ENCODE assay signal across 8 mouse cellular contexts in genomic region chr1:132355841-132356242, GRCm38 (mm10). TPM values are rescaled to one million over a fixed set of nuclear protein-coding genes. Genes with fewer than 3 reads are reported as not detected.
DNase-seq lines count a peak whose midpoint lies in the region; ATAC-seq and TF ChIP-seq lines count a peak whose summit lies in the region.

No protein-coding gene starts in this region.

- no peak for TF ChIP-seq POLR2A in brain, embryonic 14.5 days (IDR thresholded peaks at IDR 0.05; ENCODE audit: borderline replicate concordance, extremely low read depth, insufficient read depth, insufficient read length, poor library complexity, severe bottlenecking)
- TF ChIP-seq POLR2A in testis, adult 2 months (IDR thresholded peaks at IDR 0.05; ENCODE audit: control insufficient read depth, low read depth, low read length), result no peak

- ATAC-seq in erythroid progenitor cell, adult 5-6 weeks (replicated peaks; ENCODE audit: low FRiP score, poor library complexity, severe bottlenecking), result peak; percentile 57
- peak; percentile 56 for ATAC-seq in heart, embryonic 15.5 days (replicated peaks; ENCODE audit: insufficient number of reproducible peaks, insufficient read depth, low FRiP score, low read depth)
- peak; percentile 17 for ATAC-seq in liver, embryonic 15.5 days (ENCODE audit: insufficient read depth)
- ATAC-seq in neural tube, embryonic 14.5 days (ENCODE audit: low read depth), result peak; percentile 87

- peak; percentile 89 for DNase-seq in CD4-positive, CD25-positive, alpha-beta regulatory T cell, adult 2 months (ENCODE audit: low read depth, low spot score)
- peak; percentile 96 for DNase-seq in brain, embryonic 14.5 days (ENCODE audit: low read depth)
- peak; percentile 92 for DNase-seq in kidney, postnatal 14 days

- H3K9me3 ChIP-seq in heart, embryonic 15.5 days (replicated peaks), result no peaks in the 10 kb centered on the region
- H3K9me3 ChIP-seq in liver, embryonic 15.5 days (replicated peaks), result 0 out of 2 replicates have a peak, but pooled peaks cover 3% of the 10 kb centered on the region
- H3K9me3 ChIP-seq in neural tube, embryonic 14.5 days (ENCODE audit: control insufficient read depth, low read length), result no peaks in the 10 kb centered on the region

- H3K9ac ChIP-seq in heart, embryonic 15.5 days, result no peak overlapping the region
- H3K9ac ChIP-seq in liver, embryonic 15.5 days, result no peak overlapping the region
- no peak overlapping the region for H3K9ac ChIP-seq in neural tube, embryonic 14.5 days (replicated peaks; ENCODE audit: low read depth, low read length)

- H3K27ac ChIP-seq in heart, embryonic 15.5 days, result no peak overlapping the region; the same call in 1 of the 2 replicates
- 0 out of 2 replicates have a peak overlapping the region, but pooled peaks have one; percentile 46 for H3K27ac ChIP-seq in liver, embryonic 15.5 days (replicated peaks)
- 0 out of 2 replicates have a peak overlapping the region, but pooled peaks have one; percentile 23 for H3K27ac ChIP-seq in neural tube, embryonic 14.5 days (ENCODE audit: low read depth, low read length)
- H3K27ac ChIP-seq in testis, adult 2 months (ENCODE audit: control insufficient read depth, insufficient read depth, low read depth, low read length), result no peak overlapping the region

- peaks cover 33% of the 10 kb centered on the region for H3K36me3 ChIP-seq in heart, embryonic 15.5 days
- H3K36me3 ChIP-seq in liver, embryonic 15.5 days (replicated peaks), result peaks cover 84% of the 10 kb centered on the region
- H3K36me3 ChIP-seq in neural tube, embryonic 14.5 days (ENCODE audit: control insufficient read depth, insufficient read depth, low read length), result peaks cover 29% of the 10 kb centered on the region
- H3K36me3 ChIP-seq in testis, adult 2 months (ENCODE audit: control insufficient read depth, insufficient read depth, low read length), result no peaks in the 10 kb centered on the region

- peaks cover 16% of the 10 kb centered on the region for H3K4me1 ChIP-seq in heart, embryonic 15.5 days (replicated peaks)
- H3K4me1 ChIP-seq in liver, embryonic 15.5 days (replicated peaks), result peaks cover 55% of the 10 kb centered on the region
- no peaks in the 10 kb centered on the region for H3K4me1 ChIP-seq in neural tube, embryonic 14.5 days (ENCODE audit: control insufficient read depth, insufficient read depth, low read length)
- peaks cover 4% of the 10 kb centered on the region; the same call in 1 of the 2 replicates for H3K4me1 ChIP-seq in testis, adult 2 months (ENCODE audit: control insufficient read depth, insufficient read depth, low read length)

- H3K4me3 ChIP-seq in heart, embryonic 15.5 days, result no peak overlapping the region
- no peak overlapping the region for H3K4me3 ChIP-seq in liver, embryonic 15.5 days (replicated peaks)
- no peak overlapping the region for H3K4me3 ChIP-seq in neural tube, embryonic 14.5 days (ENCODE audit: low read depth, low read length)
- H3K4me3 ChIP-seq in testis, adult 2 months (ENCODE audit: control insufficient read depth, low read depth, low read length), result no peak overlapping the region

- no peaks in the 10 kb centered on the region for H3K27me3 ChIP-seq in heart, embryonic 15.5 days
- H3K27me3 ChIP-seq in liver, embryonic 15.5 days, result no peaks in the 10 kb centered on the region
- no peaks in the 10 kb centered on the region for H3K27me3 ChIP-seq in neural tube, embryonic 14.5 days (ENCODE audit: control insufficient read depth, insufficient read depth, low read length)
- no peaks in the 10 kb centered on the region for H3K27me3 ChIP-seq in testis, adult 2 months (ENCODE audit: control insufficient read depth, insufficient read depth, low read length)

- peak; percentile 99 for TF ChIP-seq CTCF in brain, embryonic 14.5 days (IDR thresholded peaks at IDR 0.05; ENCODE audit: borderline replicate concordance, extremely low read depth, insufficient read depth, insufficient read length)
- TF ChIP-seq CTCF in testis, adult 2 months (IDR thresholded peaks at IDR 0.05; ENCODE audit: control insufficient read depth, insufficient read depth, insufficient replicate concordance, low read depth, low read length), result peak; percentile 83

- no peak overlapping the region for H3K4me2 ChIP-seq in heart, embryonic 15.5 days
- H3K4me2 ChIP-seq in liver, embryonic 15.5 days, result no peak overlapping the region
- H3K4me2 ChIP-seq in neural tube, embryonic 14.5 days (ENCODE audit: low read depth, low read length), result no peak overlapping the region

- 0% methylated on average over 3 of the region's 3 CpGs for WGBS in heart, embryonic 15.5 days
- under 1% methylated on average over 3 of the region's 3 CpGs for WGBS in liver, embryonic 15.5 days (ENCODE audit: insufficient replicate concordance)
- WGBS in neural tube, embryonic 14.5 days, result 0% methylated on average over 3 of the region's 3 CpGs

RNA-seq across cellular contexts. Expression of gene Tmcc2, which starts 35.2 kb away (rescaled TPM):
- polyA plus RNA-seq in brain, embryonic 14.5 days (2012; rRNA removed), result 53.1 and 74.0 TPM in 2 replicates
- 212 and 231 TPM in 2 replicates for total RNA-seq in erythroid progenitor cell, adult 5-6 weeks (2015; ENCODE audit: low replicate concordance)
- 244 and 297 TPM in 2 replicates for total RNA-seq in erythroid progenitor cell, adult 5-6 weeks (2017; ENCODE audit: low replicate concordance)
- 12.9 and 18.8 TPM in 2 replicates for polyA plus RNA-seq in heart, embryonic 15.5 days (2015; fragmentation: Nextera tagmentation; extraction: Ambion mirVana)
- 598 and 710 TPM in 2 replicates for polyA plus RNA-seq in liver, embryonic 15.5 days (2015; fragmentation: Nextera tagmentation; extraction: Ambion mirVana)
- 20.7 and 29.9 TPM in 2 replicates for polyA plus RNA-seq in neural tube, embryonic 14.5 days (2014; fragmentation: Nextera tagmentation; extraction: Ambion mirVana)
- polyA plus RNA-seq in testis, adult 2 months (2012; rRNA removed), result 1.7 and 1.8 TPM in 2 replicates

RNA-seq across cellular contexts. Expression of gene Nuak2, which starts 39.9 kb away (rescaled TPM):
- 22.3 and 23.7 TPM in 2 replicates for polyA plus RNA-seq in brain, embryonic 14.5 days (2012; rRNA removed)
- 1.1 and 6.3 TPM in 2 replicates for total RNA-seq in erythroid progenitor cell, adult 5-6 weeks (2015; ENCODE audit: low replicate concordance)
- 3.7 TPM in 1 of 2 replicates, not detected in the other for total RNA-seq in erythroid progenitor cell, adult 5-6 weeks (2017; ENCODE audit: low replicate concordance)
- 3.0 and 3.7 TPM in 2 replicates for polyA plus RNA-seq in heart, embryonic 15.5 days (2015; fragmentation: Nextera tagmentation; extraction: Ambion mirVana)
- polyA plus RNA-seq in liver, embryonic 15.5 days (2015; fragmentation: Nextera tagmentation; extraction: Ambion mirVana), result 3.1 and 3.6 TPM in 2 replicates
- polyA plus RNA-seq in neural tube, embryonic 14.5 days (2014; fragmentation: Nextera tagmentation; extraction: Ambion mirVana), result 7.8 and 8.4 TPM in 2 replicates
- polyA plus RNA-seq in testis, adult 2 months (2012; rRNA removed), result 3.1 and 4.7 TPM in 2 replicates

RNA-seq across cellular contexts. Expression of gene Klhdc8a, which starts 57.4 kb away (rescaled TPM):
- polyA plus RNA-seq in brain, embryonic 14.5 days (2012; rRNA removed), result 5.7 and 8.1 TPM in 2 replicates
- total RNA-seq in erythroid progenitor cell, adult 5-6 weeks (2015; ENCODE audit: low replicate concordance), result not detected in 2 replicates
- not detected in 2 replicates for total RNA-seq in erythroid progenitor cell, adult 5-6 weeks (2017; ENCODE audit: low replicate concordance)
- polyA plus RNA-seq in heart, embryonic 15.5 days (2015; fragmentation: Nextera tagmentation; extraction: Ambion mirVana), result 0.33 and 0.68 TPM in 2 replicates
- 0.07 and 0.08 TPM in 2 replicates for polyA plus RNA-seq in liver, embryonic 15.5 days (2015; fragmentation: Nextera tagmentation; extraction: Ambion mirVana)
- 6.6 and 8.4 TPM in 2 replicates for polyA plus RNA-seq in neural tube, embryonic 14.5 days (2014; fragmentation: Nextera tagmentation; extraction: Ambion mirVana)
- 0.69 and 0.70 TPM in 2 replicates for polyA plus RNA-seq in testis, adult 2 months (2012; rRNA removed)

Comparison
In these comparisons a context has a peak if more than half of its experiments do, and no peak if none do; other contexts are left out.
1. ATAC-seq: peak in every context shown above with its lines; median percentile 87 in neural tube, embryonic 14.5 days; 57 in erythroid progenitor cell, adult 5-6 weeks; 56 in heart, embryonic 15.5 days; 17 in liver, embryonic 15.5 days.
2. H3K27ac ChIP-seq: peak in liver, embryonic 15.5 days (single experiment) and neural tube, embryonic 14.5 days (single experiment); none in heart, embryonic 15.5 days (single experiment) and testis, adult 2 months (single experiment).
3. Peak in every context shown above with its lines, with median percentiles within 50 percentile points of each other: DNase-seq.